Mouse (Mus musculus): Measurements from ENCODE around the gene Ndrg2.

Ndrg2 gene

DNA sequence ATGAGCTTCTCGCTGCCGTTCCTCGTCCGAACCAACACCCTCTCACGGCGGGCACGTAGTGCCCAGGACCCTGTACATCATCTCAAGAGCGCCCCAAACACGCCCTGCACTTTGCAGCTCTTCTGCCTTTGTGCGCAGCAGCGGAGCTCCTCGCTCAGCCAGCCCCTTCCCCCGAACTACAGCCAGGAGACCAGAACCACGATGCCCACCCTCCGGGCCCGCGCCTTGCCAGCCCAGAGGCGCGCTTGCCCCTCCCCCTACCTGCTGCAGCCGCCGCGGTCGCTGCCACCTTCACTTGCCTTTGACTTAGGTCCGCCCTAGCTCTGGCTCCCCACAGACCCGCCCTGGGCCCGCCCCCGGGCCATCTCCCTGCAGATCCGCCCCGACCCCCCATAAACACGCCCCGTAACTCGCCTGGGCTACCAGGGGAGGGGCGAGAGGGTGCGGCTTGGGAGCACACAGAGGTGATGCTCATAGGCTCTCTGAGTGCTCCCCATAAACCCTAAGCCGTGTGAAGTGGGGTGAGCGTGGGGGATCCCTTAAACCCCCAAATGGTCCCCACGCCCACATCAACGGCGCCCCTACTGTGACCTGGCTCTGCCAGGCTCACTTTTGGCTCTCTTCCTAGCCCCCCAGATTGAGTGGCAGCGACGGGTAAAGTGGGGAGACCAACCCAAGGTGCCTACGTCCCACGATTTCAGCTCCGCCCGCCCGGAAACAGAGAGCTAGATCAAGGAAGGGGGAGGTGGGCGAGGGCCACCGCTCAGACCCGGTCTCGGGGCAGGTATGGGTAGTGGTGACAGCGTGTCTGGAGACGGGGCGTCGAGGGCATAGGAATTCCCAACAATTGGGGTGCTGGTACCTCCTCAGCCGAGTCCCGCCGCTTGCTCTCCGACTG, 647 bp downstream of the Ndrg2 start:
- DNase-seq (ENCODE audit: low spot score in 2 of 2): peak; percentile 84 to 91

DNA sequence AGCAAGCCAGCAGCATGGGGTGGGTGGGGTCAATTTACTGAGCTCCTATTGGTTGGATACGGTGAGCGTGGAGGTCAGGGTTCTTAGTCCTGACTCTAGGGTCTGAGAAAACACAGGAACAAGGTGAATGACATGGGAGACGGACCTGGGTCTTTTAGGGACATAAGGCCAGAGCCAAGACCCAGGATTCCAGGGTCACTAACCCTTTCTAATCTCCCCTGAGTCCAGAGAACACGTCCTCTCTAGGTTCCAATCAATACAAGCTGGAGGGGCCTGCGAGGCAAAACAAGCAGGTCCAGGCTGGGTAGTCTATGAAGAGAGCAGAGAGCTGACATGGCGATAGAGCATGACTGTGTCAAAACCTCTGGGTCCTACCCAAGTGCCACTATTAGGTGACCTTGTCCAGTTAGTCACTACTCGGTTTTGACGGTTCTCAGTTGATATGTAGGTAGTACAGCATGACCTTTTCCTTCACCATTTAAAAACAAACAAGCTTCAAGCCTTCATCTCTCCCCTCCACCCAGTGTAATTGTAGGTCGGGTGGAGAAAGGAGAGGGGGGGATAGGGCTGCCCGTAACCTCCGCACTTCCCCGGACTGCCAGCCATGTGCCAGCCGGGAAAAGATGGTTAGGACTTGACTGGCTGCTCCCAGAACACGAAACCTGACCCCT, 1.4 kb downstream of the Ndrg2 start:
- DNase-seq (ENCODE audit: low spot score in 2 of 2): no peak

DNA sequence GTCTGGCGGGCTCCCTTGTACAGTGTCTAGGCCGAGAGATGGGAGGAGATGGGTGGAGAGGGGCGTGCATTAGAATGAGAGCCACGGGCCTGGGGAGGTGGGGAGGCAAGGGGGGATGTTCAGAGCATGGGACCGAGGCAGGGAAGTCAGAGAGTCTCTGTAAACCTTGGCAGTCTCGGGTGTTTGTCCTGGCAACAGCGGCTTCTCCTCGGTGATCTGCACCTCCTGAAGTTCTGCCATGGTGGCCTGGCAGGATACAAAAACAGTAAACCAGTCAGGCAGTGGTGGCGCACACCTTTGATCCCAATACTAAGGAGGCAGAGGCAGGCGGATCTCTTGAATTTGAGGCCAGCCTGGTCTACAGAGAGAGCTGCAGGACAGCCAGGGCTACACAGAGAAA, 2.7 kb downstream of the Ndrg2 start:
- DNase-seq (ENCODE audit: low spot score in 2 of 2): no peak

DNA sequence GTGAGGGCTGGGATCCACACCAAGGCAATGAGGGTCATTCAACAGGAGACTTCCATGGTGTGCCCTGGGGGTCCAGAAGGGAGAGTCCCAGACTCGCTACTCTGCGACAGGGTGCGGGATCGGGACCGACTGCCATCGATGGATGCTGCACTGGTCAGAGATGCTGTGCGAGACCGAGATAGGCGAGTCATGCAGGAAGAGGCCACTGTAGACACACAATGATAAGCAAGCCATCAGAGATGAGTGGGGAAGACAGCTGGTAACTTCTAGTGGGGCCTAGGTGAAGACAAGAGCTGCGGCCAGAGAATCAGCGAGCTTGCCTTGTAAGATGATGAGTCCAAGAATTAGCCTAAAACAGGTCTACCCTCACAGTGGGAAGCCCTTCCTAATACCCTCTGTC, 7.9 kb downstream of the Ndrg2 start:
- DNase-seq (ENCODE audit: low spot score in 2 of 2): no peak

DNA sequence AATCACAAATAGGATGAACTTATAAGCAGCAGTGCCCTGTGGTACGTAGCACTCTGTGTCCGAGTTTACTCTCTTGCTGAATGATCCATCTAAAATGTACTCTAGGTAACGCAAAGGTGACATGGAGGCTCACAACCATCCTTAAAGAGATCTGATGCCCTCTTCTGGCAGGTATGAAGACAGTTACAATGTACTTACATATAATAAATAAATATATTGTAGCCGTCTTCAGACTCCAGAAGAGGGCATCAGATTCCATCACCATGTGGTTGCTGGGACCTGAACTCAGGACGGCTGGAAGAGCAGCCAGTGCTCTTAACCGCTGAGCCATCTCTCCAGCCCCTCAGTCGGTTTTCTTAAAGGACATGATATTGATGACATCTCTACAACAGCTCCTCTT, 9.3 kb downstream of the Ndrg2 start:
- no peak for DNase-seq (ENCODE audit: low spot score in 2 of 2)

DNA sequence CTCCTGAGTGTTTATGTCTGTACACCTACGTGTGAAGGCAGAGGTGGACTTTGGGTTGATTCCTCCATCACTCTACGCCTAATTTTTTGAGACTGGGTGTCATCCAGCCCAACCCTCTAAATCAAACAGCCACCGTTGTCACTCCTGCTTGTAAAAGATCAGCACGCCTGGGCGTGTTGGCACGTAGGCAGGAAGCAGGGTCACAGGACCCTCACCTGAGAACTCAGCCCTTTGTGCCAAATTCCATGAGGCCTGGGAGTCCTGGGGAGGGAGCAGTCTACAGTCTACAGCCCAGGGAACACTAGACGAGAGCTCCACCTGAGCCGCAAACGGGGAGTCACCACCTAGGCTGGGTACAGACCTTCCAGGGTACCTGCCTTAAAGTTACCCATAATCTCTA, 10.2 kb downstream of the Ndrg2 start:
- DNase-seq (ENCODE audit: low spot score in 2 of 2): peak in 1 of 2 experiments; percentile 25

DNA sequence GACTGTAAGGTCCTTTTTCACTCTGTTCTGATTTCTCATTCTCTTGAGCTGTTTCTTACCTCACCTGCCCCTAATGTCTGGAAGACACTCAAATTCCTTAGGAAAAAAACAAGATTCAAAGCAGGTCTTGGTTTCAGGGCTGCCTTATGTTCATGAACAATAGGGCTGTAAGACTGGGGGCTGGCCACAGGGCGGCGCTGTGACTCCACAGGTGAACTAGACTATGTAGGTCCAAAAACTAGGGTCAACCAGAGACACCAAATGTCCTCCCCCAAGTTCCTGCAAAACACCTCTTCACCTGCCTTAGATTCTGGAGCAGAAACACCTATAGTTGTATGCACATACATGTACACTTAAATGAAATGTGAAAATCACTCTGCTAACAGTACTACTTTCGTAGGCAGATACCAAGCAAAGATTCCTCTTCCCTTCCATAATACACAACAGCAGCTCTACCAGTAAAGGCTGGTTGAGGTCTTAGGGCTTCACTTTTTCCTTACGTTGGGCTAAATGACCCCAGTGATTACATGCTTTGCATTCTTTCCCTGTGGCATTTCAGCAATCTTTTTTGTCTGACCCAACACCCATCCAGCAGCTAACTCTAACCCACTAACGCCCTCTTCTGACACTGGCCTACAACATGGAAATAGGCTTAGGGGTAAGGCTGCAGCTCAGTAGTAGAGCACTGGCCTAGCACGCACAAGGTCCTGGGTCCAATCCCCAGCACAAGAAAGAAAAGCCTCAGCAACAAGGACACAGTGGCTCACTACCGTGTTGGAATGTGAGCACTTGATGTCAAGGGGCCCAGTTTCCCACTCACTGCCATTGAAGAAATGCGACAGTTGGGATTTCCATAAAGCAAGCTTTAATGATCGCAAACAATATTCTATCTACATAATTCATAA, 10.9 kb downstream of the Ndrg2 start:
- DNase-seq (ENCODE audit: low spot score in 2 of 2): peak; percentile 59 to 66

DNA sequence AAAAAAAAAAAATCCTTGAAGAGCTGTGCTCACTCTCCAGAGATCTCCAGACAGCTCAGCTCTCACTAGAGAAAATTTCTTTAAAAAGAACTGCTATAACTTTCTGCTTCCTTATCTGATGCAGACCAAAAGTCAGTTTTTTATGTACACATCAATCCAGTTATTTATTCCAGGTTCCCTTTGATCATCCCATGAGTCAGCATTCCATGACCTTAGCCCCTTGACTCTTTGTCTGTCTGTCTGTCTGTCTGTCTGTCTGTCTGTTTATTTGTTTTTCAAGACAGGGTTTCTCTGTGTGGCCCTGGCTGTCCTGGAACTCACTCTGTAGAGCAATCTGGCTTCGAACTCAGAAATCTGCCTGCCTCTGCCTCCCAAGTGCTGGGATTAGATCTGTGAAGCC, 14.6 kb downstream of the Ndrg2 start:
- DNase-seq (ENCODE audit: low spot score in 2 of 2): no peak

DNA sequence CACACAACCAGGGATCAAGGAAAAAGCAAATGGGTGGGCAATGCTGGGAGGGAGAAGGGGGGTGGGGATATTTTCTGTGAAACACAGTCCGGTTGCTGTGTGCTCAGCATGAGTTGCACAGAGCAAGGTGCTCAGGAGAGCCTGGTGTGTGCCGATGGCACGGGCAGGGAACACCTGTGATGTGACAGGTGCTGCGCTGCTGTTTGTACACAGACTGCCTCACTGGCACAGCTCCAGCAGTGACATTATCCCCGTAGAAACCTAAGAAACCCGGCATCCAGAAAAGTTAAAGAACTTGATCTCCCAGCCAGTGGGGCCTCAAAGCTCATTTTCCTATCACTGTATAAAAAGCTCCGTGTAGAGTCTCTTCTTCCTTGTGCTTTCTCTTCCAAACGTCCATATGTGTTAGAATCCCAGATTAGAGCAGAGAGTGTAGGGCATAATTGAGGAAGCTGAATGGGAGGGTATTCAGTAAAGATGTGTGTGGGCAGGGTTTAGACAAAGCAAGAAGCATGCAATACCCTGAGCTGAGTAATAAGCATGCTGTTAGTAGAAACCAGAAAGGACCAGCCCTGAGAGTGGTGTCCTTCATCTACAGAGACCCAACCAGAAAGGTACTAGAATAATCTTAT, 17.3 kb downstream of the Ndrg2 start:
- no peak for DNase-seq (ENCODE audit: low spot score in 2 of 2)

DNA sequence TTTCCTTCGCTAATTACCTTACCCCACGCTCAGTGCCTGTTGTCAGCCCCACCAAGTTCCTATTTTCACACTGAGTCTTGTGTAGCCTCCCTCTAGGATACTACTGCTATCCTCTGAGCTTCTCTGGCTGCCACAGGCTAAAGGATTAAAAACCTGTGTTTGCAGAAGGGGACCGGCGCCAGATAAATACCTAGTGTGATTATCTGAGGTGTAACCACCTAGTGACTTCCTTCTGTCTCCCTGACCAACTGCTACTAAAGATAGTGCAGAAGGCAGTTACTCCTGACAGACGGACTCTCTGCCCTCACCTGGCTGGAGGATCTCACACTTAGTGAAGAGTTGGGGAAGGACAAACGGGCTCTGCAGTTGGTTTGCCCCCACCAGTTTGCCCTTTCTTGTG, 17.9 kb downstream of the Ndrg2 start:
- no peak for DNase-seq (ENCODE audit: low spot score in 2 of 2)

DNA sequence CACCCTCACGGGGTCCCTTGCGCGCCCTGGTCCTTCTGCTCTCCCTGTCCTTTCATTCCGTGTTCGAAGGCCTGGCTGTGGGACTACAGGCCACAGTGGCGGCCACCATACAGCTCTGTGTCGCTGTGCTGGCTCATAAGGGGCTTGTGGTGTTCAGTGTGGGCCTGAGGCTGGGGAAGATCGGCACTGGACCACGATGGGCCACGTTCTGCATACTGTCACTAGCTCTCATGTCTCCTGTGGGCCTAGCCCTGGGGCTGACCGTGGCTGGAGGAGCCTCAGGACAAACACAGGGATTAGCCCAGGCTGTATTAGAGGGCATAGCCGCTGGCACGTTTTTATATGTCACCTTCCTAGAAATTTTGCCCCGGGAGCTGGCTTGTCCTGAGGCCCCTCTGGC, 18.9 kb downstream of the Ndrg2 start:
- no peak for DNase-seq (ENCODE audit: low spot score in 2 of 2)

DNA sequence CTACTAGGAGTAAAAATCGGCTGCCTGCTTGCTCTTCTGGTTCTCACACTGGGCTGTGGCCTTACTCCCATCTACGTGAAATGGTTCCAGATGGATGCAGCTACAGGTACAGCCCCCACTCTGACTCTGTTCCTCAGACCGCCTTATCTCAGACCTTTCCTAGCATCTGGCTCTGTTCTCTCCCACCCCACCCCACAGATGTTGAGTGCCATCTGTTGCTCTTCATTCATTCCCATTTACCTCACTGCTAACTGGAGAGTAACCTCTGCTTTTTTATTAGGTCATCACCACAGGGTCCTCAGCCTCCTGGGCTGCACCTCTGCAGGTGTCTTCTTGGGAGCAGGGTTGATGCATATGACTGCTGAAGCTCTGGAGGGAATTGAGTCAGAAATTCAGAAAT, 20.1 kb downstream of the Ndrg2 start:
- DNase-seq (ENCODE audit: low spot score in 2 of 2): no peak

DNA sequence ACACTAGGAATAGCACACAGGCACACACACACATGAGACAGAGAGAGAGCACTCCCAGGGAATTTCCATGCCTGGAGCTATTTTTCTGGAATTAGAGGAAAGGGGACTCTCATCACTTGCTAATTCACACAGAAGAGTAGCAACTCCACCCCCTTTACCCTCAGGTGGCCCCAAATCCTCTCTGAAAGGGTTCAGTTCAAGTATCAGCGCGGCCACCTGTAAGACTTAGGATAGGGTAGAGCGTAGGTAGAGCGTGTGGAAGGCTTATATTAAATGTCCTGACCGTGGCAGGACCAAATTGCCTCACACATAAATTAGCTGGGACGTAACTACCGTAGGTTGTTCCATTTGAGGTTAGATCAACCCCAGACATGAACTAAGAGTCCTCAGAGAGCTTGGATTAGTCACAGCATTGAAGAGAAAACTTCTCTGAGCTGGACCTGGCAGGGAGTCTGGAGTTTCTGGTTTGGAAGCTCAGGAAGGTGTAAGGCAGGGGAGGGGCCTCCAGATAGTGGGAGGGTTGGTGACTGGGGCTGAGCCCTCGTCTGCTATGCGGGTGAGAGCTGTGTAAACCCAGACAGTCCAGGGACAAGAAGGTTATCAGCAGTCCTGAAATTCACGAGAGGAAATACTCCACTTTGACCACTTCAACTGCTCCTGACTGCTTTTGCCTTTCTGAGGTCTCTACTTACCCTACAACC, 20.7 kb downstream of the Ndrg2 start:
- DNase-seq (ENCODE audit: low spot score in 2 of 2): peak in 1 of 2 experiments; percentile 36

DNA sequence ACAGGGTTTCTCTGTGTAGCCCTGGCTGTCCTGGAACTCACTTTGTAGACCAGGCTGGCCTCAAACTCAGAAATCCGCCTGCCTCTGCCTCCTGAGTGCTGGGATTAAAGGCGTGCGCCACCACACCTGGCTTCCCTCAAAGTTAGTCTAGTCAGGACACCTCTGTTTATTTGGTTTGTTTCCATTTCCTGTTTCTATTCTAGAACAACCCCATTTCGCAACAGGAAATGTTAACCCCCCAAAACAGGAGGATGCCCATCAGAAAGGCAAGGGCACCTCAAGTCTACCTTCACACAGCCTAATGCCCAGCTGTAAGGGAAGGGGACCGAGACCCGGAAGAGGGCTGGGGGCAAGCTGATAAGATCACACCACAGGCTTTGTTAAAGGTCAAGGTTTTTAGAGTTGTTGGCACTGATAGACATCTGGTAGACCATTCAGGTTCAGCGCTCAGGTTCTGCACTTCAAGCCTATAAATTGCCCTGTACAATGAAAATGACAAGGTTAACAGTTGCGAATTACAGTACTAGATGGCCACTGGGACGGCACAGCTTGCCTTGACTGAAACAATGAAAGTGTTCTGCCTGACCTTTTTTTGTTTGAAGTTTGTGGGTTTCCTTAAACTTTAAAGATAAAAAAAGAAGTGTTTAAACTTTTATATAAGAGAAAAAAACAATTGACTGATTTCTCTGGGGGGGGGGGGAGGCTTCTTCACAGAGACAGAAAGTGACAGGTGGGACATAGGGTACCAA, 21.6 kb downstream of the Ndrg2 start, which contains the start of gene Slc39a2:
Gene Slc39a2 (plus strand): TSS at position 699 of the 749 bp plus-strand sequence.
- no peak for DNase-seq (ENCODE audit: low spot score in 2 of 2)

DNA sequence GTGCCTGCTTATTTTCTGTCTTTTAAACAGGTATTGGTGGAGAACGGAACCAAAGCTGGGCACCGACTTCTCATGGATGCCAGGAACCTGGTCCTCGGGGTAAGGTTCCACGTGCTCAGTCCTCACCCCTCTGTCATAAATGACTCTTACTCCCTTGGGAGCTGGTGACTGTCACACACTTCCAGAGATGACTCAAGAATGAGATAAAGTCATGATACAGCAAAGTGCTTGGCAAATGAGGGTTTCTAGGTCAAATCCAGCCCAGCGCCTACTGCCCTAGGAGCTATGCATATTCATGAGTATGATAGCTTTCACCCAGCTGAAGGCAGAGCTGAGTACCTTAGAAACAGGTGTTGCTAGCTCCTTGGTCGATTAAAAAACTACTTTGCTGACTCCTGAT, 24.1 kb downstream of the Ndrg2 start:
- DNase-seq (ENCODE audit: low spot score in 2 of 2): no peak

DNA sequence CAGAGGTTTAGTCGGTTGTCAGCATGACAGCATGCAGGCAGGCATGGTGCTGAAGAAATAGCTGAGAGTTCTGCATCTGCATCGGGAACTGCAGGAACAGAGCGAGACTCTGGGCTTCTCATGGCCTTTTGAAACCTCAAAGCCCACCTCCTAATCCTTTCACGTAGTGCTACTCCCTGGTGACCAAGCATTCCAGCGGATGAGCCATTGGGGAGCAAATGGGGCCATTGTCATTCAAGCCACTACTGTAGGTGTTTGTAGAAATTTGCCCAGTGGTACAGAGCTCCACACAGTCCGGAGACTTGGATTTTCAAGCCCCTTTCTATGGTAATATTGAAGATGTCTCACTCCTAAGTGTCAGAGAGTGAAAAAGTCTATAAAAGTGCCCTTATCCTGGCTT, 27.9 kb downstream of the Ndrg2 start:
- no peak for DNase-seq (ENCODE audit: low spot score in 2 of 2)

DNA sequence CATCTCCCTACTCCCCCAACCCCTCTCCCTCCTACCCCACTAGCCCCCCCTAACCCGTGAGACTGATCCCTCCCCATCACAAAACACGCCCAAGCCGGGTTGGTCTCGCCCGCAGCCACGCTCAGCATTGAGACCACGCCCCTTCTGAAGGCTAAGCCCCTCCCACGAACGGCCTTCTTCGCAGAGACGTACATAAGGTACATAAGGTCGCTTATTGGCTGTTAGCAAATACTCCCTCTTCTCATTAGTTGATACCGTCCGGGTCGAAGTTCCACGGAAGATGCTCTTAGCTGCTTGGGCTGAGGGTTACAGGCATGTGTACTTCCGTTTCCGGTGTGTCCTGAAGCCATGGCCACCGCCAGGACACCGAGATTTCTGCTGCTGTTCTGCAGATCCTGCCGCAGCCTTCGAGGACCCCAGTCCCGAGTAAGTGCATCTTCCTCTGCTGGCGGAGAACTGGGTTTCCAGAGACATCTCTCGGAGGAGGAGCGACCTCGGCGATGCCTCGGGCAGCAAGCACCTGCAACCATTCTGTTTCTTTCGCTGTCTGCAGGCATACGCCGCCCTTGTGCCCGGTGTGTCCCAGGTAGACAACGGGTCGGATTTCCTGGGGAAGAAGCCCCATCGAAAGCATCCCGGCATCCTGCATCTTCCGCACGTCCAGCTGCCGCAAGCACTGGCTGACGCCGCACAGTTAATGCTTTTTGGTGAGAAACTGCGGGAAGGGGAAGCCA, 29.2 kb downstream of the Ndrg2 start, which contains the start of gene Mettl17:
Gene Mettl17 (plus strand): TSS at position 245 of the 734 bp plus-strand sequence.
- peak; percentile 82 to 93 for DNase-seq (ENCODE audit: low spot score in 2 of 2)

DNA sequence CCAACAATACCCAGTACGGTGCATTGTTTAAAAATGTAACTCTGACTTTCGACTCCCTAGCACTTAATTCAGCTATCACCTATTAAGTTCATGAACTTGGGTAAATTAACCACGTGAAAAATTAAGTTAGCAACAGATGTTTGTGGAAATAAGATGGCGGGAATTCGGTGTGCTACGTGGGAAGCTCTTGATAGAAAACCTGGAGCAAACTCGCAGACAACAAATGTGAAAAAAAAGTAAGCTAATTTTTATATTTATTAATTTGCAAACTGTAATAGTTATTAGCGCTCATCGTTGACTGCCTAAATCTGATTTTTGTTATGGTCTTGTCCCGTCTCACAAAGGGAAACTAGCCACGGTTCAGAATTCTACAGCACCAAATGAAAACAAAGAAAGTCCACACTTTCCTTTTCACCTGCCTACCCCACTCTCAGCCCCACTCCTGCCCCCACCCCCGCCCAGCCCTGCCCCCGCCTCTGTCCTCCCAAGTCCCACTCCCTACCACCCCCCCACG, 29.9 kb downstream of the Ndrg2 start:
- no peak for DNase-seq (ENCODE audit: low spot score in 2 of 2)

DNA sequence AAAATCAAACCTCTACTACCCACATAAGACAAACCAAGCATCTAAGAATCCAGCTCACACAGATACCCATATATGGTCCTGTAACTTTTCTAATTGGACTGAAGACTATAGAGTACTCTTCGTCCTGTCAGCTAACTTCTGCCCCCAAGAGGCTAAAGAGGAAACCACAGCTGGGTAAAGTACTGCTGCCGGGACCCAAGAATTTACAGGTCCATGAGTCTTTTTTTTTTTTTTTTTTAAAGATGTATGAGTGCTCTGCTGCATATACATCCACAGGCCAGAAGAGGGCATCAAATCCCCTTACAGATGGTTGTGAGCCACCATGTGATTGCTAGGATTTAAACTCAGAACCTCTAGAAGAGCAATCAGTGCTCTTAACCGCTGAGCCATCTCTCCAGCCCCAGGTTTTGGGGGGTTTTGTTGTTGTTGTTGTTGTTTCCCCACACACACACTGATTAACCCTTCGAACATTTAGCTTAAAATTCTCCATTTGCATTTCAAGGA, 30.4 kb downstream of the Ndrg2 start:
- DNase-seq (ENCODE audit: low spot score in 2 of 2): peak in 1 of 2 experiments; percentile 66

Measured in urinary bladder, adult 18-20 months (tissue).